Mouse (Mus musculus) heart, postnatal 0 days (tissue): ENCODE results near the gene Vmn1r209. TPM values are rescaled to one million over a fixed set of nuclear protein-coding genes. Genes with fewer than 3 reads are reported as not detected.
"Not testable (repeated sequence)": the region's sequence is repeated elsewhere in the genome, so short reads cannot be mapped to it uniquely, and the experiment has no call there.

ENCODE experiments used
- ATAC-seq: fragments of 200-750 bp; cut with Nextera tagmentation; 2 replicates; pipeline ENCODE4 v1.8.0; 2017; ENCODE audit warnings: low read depth, moderate number of reproducible peaks, moderate library complexity; ENCODE audit not compliant: insufficient read depth
- DNase-seq: peaks from one replicate; pipeline ENCODE4 v3.0.0-alpha.2; 2016; ENCODE audit warnings: low spot score
- H3K27ac ChIP-seq: fragments of 300-500 bp; sonication (generic); 2 replicates; pipeline ENCODE4 v1.5.1; 2014; ENCODE audit warnings: low read depth, mild to moderate bottlenecking
- H3K27me3 ChIP-seq: fragments of 300-500 bp; sonication (generic); 2 replicates; pipeline ENCODE4 v1.6.1; 2014; ENCODE audit warnings: low read length, mixed read lengths; ENCODE audit not compliant: control insufficient read depth, insufficient read depth
- H3K36me3 ChIP-seq: fragments of 300-500 bp; sonication (generic); replicated peaks from 2 replicates; pipeline ENCODE4 v1.6.1; 2014; ENCODE audit warnings: low read length, mixed read lengths; ENCODE audit not compliant: control insufficient read depth, insufficient read depth
- H3K4me1 ChIP-seq: fragments of 300-500 bp; sonication (generic); 2 replicates; pipeline ENCODE4 v1.6.1; 2014; ENCODE audit warnings: antibody characterized with exemption; ENCODE audit not compliant: control insufficient read depth, insufficient read depth
- H3K4me2 ChIP-seq: fragments of 300-500 bp; sonication (generic); 2 replicates; pipeline ENCODE4 v1.6.1; 2014; ENCODE audit warnings: low read depth, mild to moderate bottlenecking, low read length, moderate library complexity
- H3K4me3 ChIP-seq: fragments of 300-500 bp; sonication (generic); 2 replicates; pipeline ENCODE4 v1.5.1; 2014; ENCODE audit warnings: low read depth, low read length
- H3K9ac ChIP-seq: fragments of 300-500 bp; sonication (generic); replicated peaks from 2 replicates; pipeline ENCODE4 v1.6.1; 2014; ENCODE audit warnings: low read depth, low read length, mixed read lengths
- H3K9me3 ChIP-seq: fragments of 300-500 bp; sonication (generic); replicated peaks from 2 replicates; pipeline ENCODE4 v1.6.1; 2016; ENCODE audit warnings: low read length; ENCODE audit not compliant: control insufficient read depth
- CTCF ChIP-seq: IDR thresholded peaks from 2 replicates; pipeline ENCODE4 v1.5.1; 2016; ENCODE audit warnings: antibody characterized with exemption, control low read depth, low read depth
- EP300 ChIP-seq: IDR thresholded peaks from 2 replicates; pipeline ENCODE4 v1.6.1; 2016; ENCODE audit warnings: antibody characterized with exemption, low read depth
- WGBS: fragments of 180-500 bp; shearing (Covaris S2); extraction: QIAGEN DNeasy Blood & Tissue Kit; methylation state at CpG from one replicate; pipeline ENCODE4 v1.1.7; 2014; 5-methylcytosine and 5-hydroxymethylcytosine counted together
- polyA plus RNA-seq: library from polyadenylated mRNA; unstranded; fragments of >200 nt; fragmentation: Nextera tagmentation; extraction: Ambion mirVana; gene quantifications from 2 replicates; pipeline ENCODE4 v1.2.1, GENCODE M21; 2015
- total RNA-seq: library from RNA; depleted of rRNA; stranded (reverse); fragments of >200 nt; gene quantifications from 2 replicates; pipeline ENCODE4 v1.2.3, GENCODE M21; 2014; ENCODE audit warnings: low replicate concordance; rRNA removed

The Vmn1r209 gene
- total RNA-seq (not detected in 2 replicates), polyA plus RNA-seq (not detected in 2 replicates)

GRCm38 (mm10) chr13:22809582-22809981 is at the start of gene Vmn1r209:
Gene Vmn1r209, minus strand, starts transcription at chr13:22809682.
- H3K27me3 ChIP-seq, H3K4me3 ChIP-seq, DNase-seq: not testable (repeated sequence)

GRCm38 (mm10) chr13:22857461-22857860 is 48.0 kb upstream of the Vmn1r209 start, which contains the start of gene Vmn1r211:
Gene Vmn1r211, minus strand, starts transcription at chr13:22857561.
- Histone ChIP-seq H3K4me2 (no peak within 1 kb of the TSS), H3K9ac (no peak within 1 kb of the TSS), H3K27me3 (no peaks in the 10 kb centered on the region), H3K27ac (no peak within 1 kb of the TSS), H3K36me3 (no peaks in the 10 kb centered on the region), H3K9me3 (no peaks in the 10 kb centered on the region), H3K4me1 (no peaks in the 10 kb centered on the region), H3K4me3 (no peak within 1 kb of the TSS)
- ATAC-seq: no peak
- DNase-seq: no peak
- TF ChIP-seq EP300: no peak
- no peak for TF ChIP-seq CTCF
- 54% methylated on average over 1 of the region's 1 CpGs for WGBS

More at GRCm38 (mm10) chr13:22809582-22809981, at the start of gene Vmn1r209:
- H3K4me2 ChIP-seq, ATAC-seq, H3K36me3 ChIP-seq, H3K9ac ChIP-seq, H3K4me1 ChIP-seq, H3K27ac ChIP-seq, H3K9me3 ChIP-seq: not testable (repeated sequence)

GRCm38 (mm10) chr13:22854760-22855159 is 45.3 kb upstream of the Vmn1r209 start:
- ATAC-seq: no peak
- H3K9ac ChIP-seq: no peak overlapping the region
- no peaks in the 10 kb centered on the region for H3K36me3 ChIP-seq
- H3K4me3 ChIP-seq: no peak overlapping the region
- TF ChIP-seq CTCF (no peak), EP300 (no peak)
- DNase-seq: no peak
- no peaks in the 10 kb centered on the region for H3K9me3 ChIP-seq
- WGBS: 64% methylated on average over 4 of the region's 4 CpGs
- no peaks in the 10 kb centered on the region for H3K4me1 ChIP-seq
- no peak overlapping the region for H3K4me2 ChIP-seq
- H3K27me3 ChIP-seq: no peaks in the 10 kb centered on the region
- no peak overlapping the region for H3K27ac ChIP-seq

GRCm38 (mm10) chr13:22846798-22847197 is 37.3 kb upstream of the Vmn1r209 start:
- WGBS: 57% methylated on average over 1 of the region's 1 CpGs
- Histone ChIP-seq H3K9me3 (no peaks in the 10 kb centered on the region), H3K36me3 (no peaks in the 10 kb centered on the region), H3K4me1 (no peaks in the 10 kb centered on the region), H3K27me3 (no peaks in the 10 kb centered on the region), H3K4me2 (no peak overlapping the region), H3K27ac (no peak overlapping the region), H3K4me3 (no peak overlapping the region), H3K9ac (no peak overlapping the region)
- DNase-seq: no peak
- TF ChIP-seq EP300: no peak
- no peak for TF ChIP-seq CTCF
- ATAC-seq: no peak

GRCm38 (mm10) chr13:22844304-22844703 is 34.8 kb upstream of the Vmn1r209 start:
- not testable (repeated sequence) for ATAC-seq

GRCm38 (mm10) chr13:22831248-22831647 is 21.8 kb upstream of the Vmn1r209 start, which contains the start of gene Vmn1r210:
Gene Vmn1r210, minus strand, starts transcription at chr13:22831348.
- no peaks in the 10 kb centered on the region for H3K9me3 ChIP-seq
- WGBS: 39% methylated on average over 4 of the region's 4 CpGs
- H3K4me3 ChIP-seq: no peak within 1 kb of the TSS
- H3K27me3 ChIP-seq: no peaks in the 10 kb centered on the region
- H3K4me2 ChIP-seq: no peak within 1 kb of the TSS
- H3K9ac ChIP-seq: no peak within 1 kb of the TSS
- TF ChIP-seq EP300: no peak
- no peak for TF ChIP-seq CTCF
- H3K27ac ChIP-seq: no peak within 1 kb of the TSS
- DNase-seq (no peak), ATAC-seq (no peak)
- H3K4me1 ChIP-seq: no peaks in the 10 kb centered on the region
- no peaks in the 10 kb centered on the region for H3K36me3 ChIP-seq

More at GRCm38 (mm10) chr13:22844304-22844703, 34.8 kb upstream of the Vmn1r209 start:
- H3K9me3 ChIP-seq, H3K9ac ChIP-seq, H3K4me1 ChIP-seq, H3K4me3 ChIP-seq, H3K27me3 ChIP-seq, H3K27ac ChIP-seq, H3K36me3 ChIP-seq, H3K4me2 ChIP-seq, DNase-seq: not testable (repeated sequence)
- 66% methylated on average over 3 of the region's 3 CpGs for WGBS

- H3K4me3 ChIP-seq, H3K4me1 ChIP-seq, H3K4me2 ChIP-seq, ATAC-seq, H3K9me3 ChIP-seq, H3K27ac ChIP-seq, DNase-seq, H3K36me3 ChIP-seq, H3K27me3 ChIP-seq, H3K9ac ChIP-seq: not testable (repeated sequence)
- WGBS: 26% methylated on average over 7 of the region's 7 CpGs
Observed at GRCm38 (mm10) chr13:22829395-22829794, 19.9 kb upstream of the Vmn1r209 start.

- not testable (repeated sequence) for ATAC-seq
Observed at GRCm38 (mm10) chr13:22821601-22822000, 12.1 kb upstream of the Vmn1r209 start.

More at GRCm38 (mm10) chr13:22821601-22822000, 12.1 kb upstream of the Vmn1r209 start:
- H3K4me2 ChIP-seq, DNase-seq, H3K9me3 ChIP-seq, H3K36me3 ChIP-seq, H3K9ac ChIP-seq, H3K4me3 ChIP-seq, H3K27ac ChIP-seq, H3K27me3 ChIP-seq, H3K4me1 ChIP-seq: not testable (repeated sequence)
- WGBS: 64% methylated on average over 1 of the region's 1 CpGs
